Mouse (Mus musculus) neural tube, embryonic 11.5 days (tissue): Measurements from ENCODE around the gene Rad51d. TPM values are rescaled to one million over a fixed set of nuclear protein-coding genes. Genes with fewer than 3 reads are reported as not detected.

ENCODE experiments used
- ATAC-seq: fragments of 200-750 bp; cut with Nextera tagmentation; 2 replicates; pipeline ENCODE4 v1.8.0; 2017; ENCODE audit warnings: moderate number of reproducible peaks, mild to moderate bottlenecking, moderate TSS enrichment, moderate library complexity; ENCODE audit not compliant: insufficient read depth, low FRiP score, low TSS enrichment
- DNase-seq: peaks from one replicate; pipeline ENCODE4 v3.0.0-alpha.2; 2015; ENCODE audit warnings: low spot score
- H3K27ac ChIP-seq: fragments of 300-500 bp; sonication (generic); 2 replicates; pipeline ENCODE4 v1.5.1; 2014; ENCODE audit warnings: low read depth, mild to moderate bottlenecking, low read length
- H3K27me3 ChIP-seq: fragments of 300-500 bp; sonication (generic); 2 replicates; pipeline ENCODE4 v1.6.1; 2014; ENCODE audit warnings: mild to moderate bottlenecking, low read length, mixed read lengths; ENCODE audit not compliant: control insufficient read depth, insufficient read depth
- H3K36me3 ChIP-seq: fragments of 300-500 bp; sonication (generic); 2 replicates; pipeline ENCODE4 v1.6.1; 2014; ENCODE audit warnings: mild to moderate bottlenecking, low read length, moderate library complexity, mixed read lengths; ENCODE audit not compliant: control insufficient read depth, insufficient read depth
- H3K4me1 ChIP-seq: fragments of 300-500 bp; sonication (generic); 2 replicates; pipeline ENCODE4 v1.6.1; 2014; ENCODE audit warnings: low read length, mixed read lengths; ENCODE audit not compliant: control insufficient read depth, insufficient read depth
- H3K4me2 ChIP-seq: fragments of 300-500 bp; sonication (generic); 2 replicates; pipeline ENCODE4 v1.6.1; 2014; ENCODE audit warnings: low read depth, mild to moderate bottlenecking, moderate library complexity
- H3K4me3 ChIP-seq: fragments of 300-500 bp; sonication (generic); 2 replicates; pipeline ENCODE4 v1.5.1; 2014; ENCODE audit warnings: low read depth, low read length
- H3K9ac ChIP-seq: fragments of 300-500 bp; sonication (generic); 2 replicates; pipeline ENCODE4 v1.6.1; 2014; ENCODE audit warnings: mild to moderate bottlenecking, low read length
- H3K9me3 ChIP-seq: fragments of 300-500 bp; sonication (generic); 2 replicates; pipeline ENCODE4 v1.6.1; 2016; ENCODE audit warnings: low read length; ENCODE audit not compliant: control insufficient read depth
- WGBS: fragments of 180-500 bp; shearing (Covaris S2); extraction: QIAGEN DNeasy Blood & Tissue Kit; methylation state at CpG from one replicate; pipeline ENCODE4 v1.1.7; 2014; 5-methylcytosine and 5-hydroxymethylcytosine counted together
- polyA plus RNA-seq: library from polyadenylated mRNA; unstranded; fragments of >200 nt; fragmentation: Nextera tagmentation; extraction: Ambion mirVana; gene quantifications from 2 replicates; pipeline ENCODE4 v1.2.1, GENCODE M21; 2014

Gene Rad51d
- polyA plus RNA-seq, 1 experiment from 2014 or later = 17.9 TPM

DNA sequence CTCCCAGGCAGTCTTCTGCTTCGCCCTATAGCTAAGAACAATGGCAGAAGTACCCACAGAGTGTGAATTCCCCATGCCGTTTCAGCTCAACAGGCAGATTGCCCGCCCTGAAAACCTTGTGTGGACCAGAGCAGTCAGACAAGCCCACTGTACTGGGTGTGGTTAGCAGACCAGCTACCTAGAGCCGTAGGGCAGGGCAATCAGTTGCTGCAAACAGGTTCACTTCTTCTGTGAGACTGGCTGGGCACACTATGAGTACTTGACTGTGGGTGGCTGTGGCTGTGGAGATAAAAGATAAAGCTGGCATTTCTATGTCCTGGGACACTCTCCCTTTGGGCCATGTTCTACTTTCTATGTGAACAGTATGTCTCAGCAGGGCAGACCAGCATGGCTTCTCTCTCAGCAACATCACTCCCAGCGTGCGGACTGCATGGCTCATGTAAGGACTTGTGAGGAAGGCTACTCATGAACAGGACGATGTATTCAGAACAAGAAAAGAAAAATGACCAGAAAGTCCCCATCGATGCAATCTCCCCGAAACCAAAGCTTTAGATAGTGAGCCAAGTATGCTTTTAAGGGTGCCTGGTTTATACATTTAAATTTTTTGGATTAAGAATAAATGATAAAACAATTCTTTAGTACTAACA lies 35.0 kb downstream of the Rad51d start:
- no peak overlapping the region for H3K4me2 ChIP-seq
- H3K9ac ChIP-seq = no peak overlapping the region
- DNase-seq = no peak
- no peaks in the 10 kb centered on the region for H3K36me3 ChIP-seq
- H3K27ac ChIP-seq = no peak overlapping the region
- no peak overlapping the region for H3K4me3 ChIP-seq
- no peaks in the 10 kb centered on the region for H3K4me1 ChIP-seq
- no peaks in the 10 kb centered on the region for H3K9me3 ChIP-seq
- ATAC-seq = no peak
- 83% methylated on average over 9 of the region's 9 CpGs for WGBS
- no peaks in the 10 kb centered on the region for H3K27me3 ChIP-seq

DNA sequence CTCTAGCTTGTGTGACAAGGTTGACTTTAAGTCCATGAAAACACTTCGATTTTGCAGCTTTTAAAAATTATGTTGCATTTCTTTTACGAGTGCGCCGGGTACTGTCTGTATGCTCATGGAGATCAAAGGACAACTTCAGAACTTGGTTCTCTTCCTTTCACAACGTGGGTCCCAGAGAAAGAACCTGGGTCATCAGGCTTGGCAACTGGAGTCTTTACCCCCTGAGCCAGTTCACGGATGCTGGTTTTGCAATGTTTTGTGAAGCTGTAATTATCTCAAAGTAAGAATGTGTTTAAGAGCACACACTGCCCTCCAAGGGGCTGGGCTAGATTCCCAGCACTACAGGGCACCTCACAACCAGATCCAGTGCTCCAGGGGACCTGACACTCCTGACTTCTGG lies 36.3 kb downstream of the Rad51d start:
- Histone ChIP-seq H3K9me3 (no peaks in the 10 kb centered on the region), H3K27me3 (no peaks in the 10 kb centered on the region), H3K4me2 (no peak overlapping the region), H3K27ac (no peak overlapping the region), H3K36me3 (no peaks in the 10 kb centered on the region), H3K4me1 (no peaks in the 10 kb centered on the region), H3K4me3 (no peak overlapping the region), H3K9ac (no peak overlapping the region)
- ATAC-seq = no peak
- WGBS = 87% methylated on average over 6 of the region's 6 CpGs
- DNase-seq = no peak

DNA sequence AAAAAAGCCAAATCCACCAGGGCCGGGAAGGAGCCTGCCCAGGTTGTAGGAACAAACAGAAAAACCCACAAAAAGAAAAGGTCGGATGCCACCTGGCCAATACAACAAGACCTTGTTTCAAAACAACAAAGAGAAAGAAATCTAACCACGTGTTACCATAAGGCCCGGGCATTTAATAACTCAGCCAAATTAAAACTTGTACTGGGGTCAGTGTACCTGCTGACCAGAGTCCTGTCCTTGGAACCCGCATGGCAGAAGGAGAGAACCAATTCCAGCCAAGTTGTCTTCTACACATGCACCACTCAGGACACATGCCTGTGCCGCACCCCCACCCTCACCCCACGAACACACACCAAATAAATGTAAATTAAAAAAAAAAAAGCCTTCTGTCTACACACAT lies 37.5 kb downstream of the Rad51d start:
- H3K4me2 ChIP-seq = no peak overlapping the region
- ATAC-seq (no peak), DNase-seq (no peak)
- WGBS = 91% methylated on average over 7 of the region's 7 CpGs
- no peaks in the 10 kb centered on the region for H3K9me3 ChIP-seq
- no peak overlapping the region for H3K9ac ChIP-seq
- no peaks in the 10 kb centered on the region for H3K36me3 ChIP-seq
- H3K27me3 ChIP-seq = no peaks in the 10 kb centered on the region
- H3K4me1 ChIP-seq = no peaks in the 10 kb centered on the region
- no peak overlapping the region for H3K4me3 ChIP-seq
- H3K27ac ChIP-seq = no peak overlapping the region

- Histone ChIP-seq H3K9me3 (no peaks in the 10 kb centered on the region), H3K27me3 (no peaks in the 10 kb centered on the region), H3K9ac (no peak overlapping the region), H3K36me3 (no peaks in the 10 kb centered on the region), H3K4me3 (no peak overlapping the region), H3K27ac (no peak overlapping the region), H3K4me2 (no peak overlapping the region), H3K4me1 (no peaks in the 10 kb centered on the region)
- no peak for ATAC-seq
- WGBS = 89% methylated on average over 10 of the region's 10 CpGs
- DNase-seq = no peak
Measured at GRCm38 (mm10) chr11:82852540-82852939, 37.9 kb downstream of the Rad51d start.

DNA sequence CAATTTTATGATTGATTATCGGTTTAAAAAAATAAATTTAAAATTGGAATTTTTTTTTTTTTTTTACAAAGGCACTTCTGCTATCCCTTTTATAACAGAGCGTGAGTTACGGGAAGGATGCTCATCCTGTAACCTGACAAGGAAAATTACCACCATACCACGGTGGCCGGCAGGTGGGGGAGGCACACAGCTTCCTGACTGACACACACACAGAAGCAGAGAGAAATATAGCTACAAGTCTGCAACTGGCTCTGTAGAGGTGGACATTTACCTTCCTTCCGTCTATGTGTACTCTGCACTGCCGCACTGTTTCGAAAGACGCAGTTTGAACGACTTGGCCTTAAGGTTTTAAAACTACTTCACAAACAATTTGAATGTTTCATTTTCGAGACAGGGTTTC lies 38.3 kb downstream of the Rad51d start:
- no peaks in the 10 kb centered on the region for H3K27me3 ChIP-seq
- no peak overlapping the region for H3K4me2 ChIP-seq
- no peak overlapping the region for H3K4me3 ChIP-seq
- H3K36me3 ChIP-seq = no peaks in the 10 kb centered on the region
- no peaks in the 10 kb centered on the region for H3K9me3 ChIP-seq
- ATAC-seq = no peak
- 91% methylated on average over 11 of the region's 11 CpGs for WGBS
- no peak overlapping the region for H3K9ac ChIP-seq
- no peak overlapping the region for H3K27ac ChIP-seq
- DNase-seq = no peak
- no peaks in the 10 kb centered on the region for H3K4me1 ChIP-seq

GRCm38 (mm10) chr11:82850259-82850658 lies 40.2 kb downstream of the Rad51d start:
- H3K4me2 ChIP-seq = no peak overlapping the region
- no peak for DNase-seq
- WGBS = 66% methylated on average over 5 of the region's 5 CpGs

DNA sequence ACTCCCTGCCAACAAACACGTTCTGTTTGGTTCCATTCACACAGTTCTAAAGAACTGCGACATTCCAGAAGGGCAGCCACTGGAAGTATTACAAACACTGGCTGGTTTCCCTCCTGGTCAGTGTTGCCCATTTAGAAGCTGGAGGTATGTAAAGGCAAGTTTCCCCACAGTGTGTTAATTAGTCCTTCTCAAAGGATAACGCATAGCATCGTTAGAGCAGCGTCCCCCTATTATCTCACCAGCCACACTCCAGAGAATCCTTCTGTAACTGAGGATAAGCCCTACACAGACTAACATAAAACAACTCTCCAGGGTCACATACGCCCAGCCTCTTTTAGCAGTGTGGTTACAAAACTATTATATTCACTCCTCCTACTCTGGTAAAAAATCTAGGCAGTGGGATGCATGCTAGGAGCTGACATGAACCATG lies 42.8 kb downstream of the Rad51d start:
- no peak overlapping the region for H3K27ac ChIP-seq
- H3K4me3 ChIP-seq = no peak overlapping the region
- no peaks in the 10 kb centered on the region for H3K36me3 ChIP-seq
- 30% methylated on average over 6 of the region's 6 CpGs for WGBS
- H3K9ac ChIP-seq = no peak overlapping the region
- no peak for DNase-seq
- ATAC-seq = no peak
- H3K4me1 ChIP-seq = peaks cover 5% of the 10 kb centered on the region
- no peaks in the 10 kb centered on the region for H3K27me3 ChIP-seq
- no peaks in the 10 kb centered on the region for H3K9me3 ChIP-seq
- H3K4me2 ChIP-seq = no peak overlapping the region

More at GRCm38 (mm10) chr11:82850259-82850658, 40.2 kb downstream of the Rad51d start:
- no peak overlapping the region for H3K4me3 ChIP-seq
- no peak for ATAC-seq
- no peak overlapping the region for H3K9ac ChIP-seq
- no peaks in the 10 kb centered on the region for H3K36me3 ChIP-seq
- no peaks in the 10 kb centered on the region for H3K9me3 ChIP-seq
- H3K4me1 ChIP-seq = peaks cover 5% of the 10 kb centered on the region
- no peak overlapping the region for H3K27ac ChIP-seq
- no peaks in the 10 kb centered on the region for H3K27me3 ChIP-seq

DNA sequence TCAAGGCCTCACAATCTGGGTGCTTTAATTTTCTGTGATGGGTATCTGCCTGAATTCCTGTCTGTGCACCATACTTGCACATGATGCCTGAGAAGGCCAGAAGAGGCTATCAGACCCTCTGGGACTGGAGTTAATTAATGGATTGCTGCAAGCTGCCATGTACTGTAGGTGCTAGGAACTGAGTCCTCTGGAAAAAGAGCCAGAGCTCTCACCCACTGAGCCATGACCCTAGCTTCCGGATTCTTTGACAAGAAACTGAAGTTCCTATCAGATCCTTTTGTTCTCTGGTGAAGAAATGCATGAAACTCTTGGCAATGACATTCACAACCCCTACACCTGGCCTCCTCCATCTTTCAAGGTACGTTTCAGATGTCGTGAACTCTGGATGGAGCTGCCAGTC lies 43.5 kb downstream of the Rad51d start:
- no peak overlapping the region for H3K9ac ChIP-seq
- H3K27me3 ChIP-seq = no peaks in the 10 kb centered on the region
- H3K4me3 ChIP-seq = no peak overlapping the region
- DNase-seq (no peak), ATAC-seq (no peak)
- H3K27ac ChIP-seq = no peak overlapping the region
- H3K36me3 ChIP-seq = no peaks in the 10 kb centered on the region
- H3K4me2 ChIP-seq = no peak overlapping the region
- WGBS = 84% methylated on average over 3 of the region's 3 CpGs
- peaks cover 5% of the 10 kb centered on the region for H3K4me1 ChIP-seq
- H3K9me3 ChIP-seq = no peaks in the 10 kb centered on the region

- DNase-seq = no peak
- 0 out of 2 replicates have a peak overlapping the region, but pooled peaks have one; percentile 27 for H3K27ac ChIP-seq
Measured at GRCm38 (mm10) chr11:82846079-82846436, 44.4 kb downstream of the Rad51d start.

More at GRCm38 (mm10) chr11:82846079-82846436, 44.4 kb downstream of the Rad51d start:
- H3K9ac ChIP-seq = no peak overlapping the region; the same call in 1 of the 2 replicates
- 30% methylated on average over 4 of the region's 4 CpGs for WGBS
- H3K27me3 ChIP-seq = no peaks in the 10 kb centered on the region
- H3K4me2 ChIP-seq = peak overlapping the region; percentile 19; the same call in 1 of the 2 replicates
- H3K36me3 ChIP-seq = no peaks in the 10 kb centered on the region
- H3K9me3 ChIP-seq = no peaks in the 10 kb centered on the region
- no peak for ATAC-seq
- no peak overlapping the region for H3K4me3 ChIP-seq
- peaks cover 5% of the 10 kb centered on the region for H3K4me1 ChIP-seq
